Mouse (Mus musculus) heart, embryonic 11.5 days (tissue): Measurements from ENCODE around the gene Lhx8. TPM values are rescaled to one million over a fixed set of nuclear protein-coding genes. Genes with fewer than 3 reads are reported as not detected.

Source experiments
- ATAC-seq: fragments of 200-750 bp; cut with Nextera tagmentation; replicated peaks from 2 replicates; pipeline ENCODE4 v1.8.0; 2017; ENCODE audit warnings: moderate library complexity; ENCODE audit not compliant: insufficient number of reproducible peaks, low FRiP score, low TSS enrichment
- H3K27ac ChIP-seq: fragments of 300-500 bp; sonication (generic); 2 replicates; pipeline ENCODE4 v1.5.1; 2014; ENCODE audit warnings: mild to moderate bottlenecking, low read depth, low read length
- H3K27me3 ChIP-seq: fragments of 300-500 bp; sonication (generic); 2 replicates; pipeline ENCODE4 v1.6.1; 2014; ENCODE audit warnings: mild to moderate bottlenecking, low read length, mixed read lengths; ENCODE audit not compliant: control insufficient read depth, insufficient read depth
- H3K36me3 ChIP-seq: fragments of 300-500 bp; sonication (generic); 2 replicates; pipeline ENCODE4 v1.6.1; 2014; ENCODE audit warnings: mild to moderate bottlenecking, low read length, moderate library complexity, mixed read lengths; ENCODE audit not compliant: control insufficient read depth, insufficient read depth
- H3K4me1 ChIP-seq: fragments of 300-500 bp; sonication (generic); 2 replicates; pipeline ENCODE4 v1.6.1; 2014; ENCODE audit warnings: low read length; ENCODE audit not compliant: control insufficient read depth, insufficient read depth
- H3K4me2 ChIP-seq: fragments of 300-500 bp; sonication (generic); 2 replicates; pipeline ENCODE4 v1.6.1; 2014; ENCODE audit warnings: mild to moderate bottlenecking, moderate library complexity
- H3K4me3 ChIP-seq: fragments of 300-500 bp; sonication (generic); 2 replicates; pipeline ENCODE4 v1.5.1; 2014; ENCODE audit warnings: low read depth, low read length
- H3K9ac ChIP-seq: fragments of 300-500 bp; sonication (generic); 2 replicates; pipeline ENCODE4 v1.6.1; 2014; ENCODE audit warnings: mild to moderate bottlenecking, low read depth, low read length, moderate library complexity
- H3K9me3 ChIP-seq: fragments of 300-500 bp; sonication (generic); replicated peaks from 2 replicates; pipeline ENCODE4 v1.6.1; 2016; ENCODE audit warnings: low read length; ENCODE audit not compliant: control insufficient read depth
- WGBS: fragments of 180-500 bp; shearing (Covaris S2); extraction: QIAGEN DNeasy Blood & Tissue Kit; methylation state at CpG from one replicate; pipeline ENCODE4 v1.1.7; 2014; ENCODE audit not compliant: insufficient replicate concordance; 5-methylcytosine and 5-hydroxymethylcytosine counted together
- polyA plus RNA-seq: library from polyadenylated mRNA; unstranded; fragments of >200 nt; fragmentation: Nextera tagmentation; extraction: Ambion mirVana; gene quantifications from 2 replicates; pipeline ENCODE4 v1.2.1, GENCODE M21; 2014

Lhx8 gene
- polyA plus RNA-seq, 1 experiment from 2014 or later, result 0.27 TPM

DNA sequence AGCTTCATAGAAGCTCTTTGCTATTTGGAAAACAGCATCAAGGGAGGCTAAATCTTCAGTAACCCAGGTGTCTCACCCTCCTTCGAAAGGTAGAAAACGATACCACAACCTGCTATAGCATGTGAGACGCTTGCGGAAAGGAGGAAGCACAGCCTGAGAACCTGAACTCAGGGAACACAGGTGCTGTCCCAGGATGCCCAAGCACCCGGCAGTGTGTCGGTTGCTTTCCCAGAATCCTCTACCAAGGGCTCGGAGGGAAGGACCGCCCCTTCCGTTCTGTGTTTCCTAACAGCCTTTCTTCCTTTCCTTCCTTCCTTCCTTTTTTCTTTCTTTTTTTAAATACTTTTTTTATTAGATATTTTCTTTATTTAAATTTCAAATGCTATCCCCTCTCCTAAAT, 30.5 kb downstream of the Lhx8 start:
- Histone ChIP-seq H3K27ac (no peak overlapping the region), H3K9me3 (no peaks in the 10 kb centered on the region), H3K27me3 (no peaks in the 10 kb centered on the region), H3K36me3 (no peaks in the 10 kb centered on the region), H3K9ac (no peak overlapping the region), H3K4me3 (no peak overlapping the region), H3K4me1 (no peaks in the 10 kb centered on the region), H3K4me2 (no peak overlapping the region)
- ATAC-seq, result no peak
- 90% methylated on average over 9 of the region's 9 CpGs for WGBS

DNA sequence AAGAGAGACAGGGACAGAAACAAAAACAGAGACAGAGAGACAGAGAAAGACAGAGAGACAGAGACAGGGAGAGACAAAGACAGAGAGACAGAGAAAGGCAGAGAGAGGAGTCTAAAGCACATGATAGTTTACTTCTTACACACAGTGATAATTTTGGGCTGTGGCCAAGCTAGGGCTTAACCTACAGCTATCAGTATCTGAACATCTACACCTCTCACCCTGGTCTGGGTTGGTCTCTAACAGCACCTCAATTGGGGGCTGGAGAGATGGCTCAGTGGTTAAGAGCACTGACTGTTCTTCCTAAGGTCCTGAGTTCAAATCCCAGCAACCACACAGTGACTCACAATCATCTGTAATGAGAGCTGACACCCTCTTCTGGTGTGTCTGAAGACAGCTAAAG, 32.0 kb downstream of the Lhx8 start:
- Histone ChIP-seq H3K4me1 (no peaks in the 10 kb centered on the region), H3K4me3 (no peak overlapping the region), H3K27ac (no peak overlapping the region), H3K9me3 (no peaks in the 10 kb centered on the region), H3K27me3 (no peaks in the 10 kb centered on the region), H3K9ac (no peak overlapping the region), H3K4me2 (no peak overlapping the region), H3K36me3 (no peaks in the 10 kb centered on the region)
- no peak for ATAC-seq

GRCm38 (mm10) chr3:154297499-154297898, 33.0 kb downstream of the Lhx8 start:
- Histone ChIP-seq H3K9ac (no peak overlapping the region), H3K36me3 (no peaks in the 10 kb centered on the region), H3K9me3 (no peaks in the 10 kb centered on the region), H3K4me3 (no peak overlapping the region), H3K27ac (no peak overlapping the region), H3K4me2 (no peak overlapping the region), H3K4me1 (no peaks in the 10 kb centered on the region), H3K27me3 (no peaks in the 10 kb centered on the region)
- WGBS, result 22% methylated on average over 6 of the region's 6 CpGs
- no peak for ATAC-seq

DNA sequence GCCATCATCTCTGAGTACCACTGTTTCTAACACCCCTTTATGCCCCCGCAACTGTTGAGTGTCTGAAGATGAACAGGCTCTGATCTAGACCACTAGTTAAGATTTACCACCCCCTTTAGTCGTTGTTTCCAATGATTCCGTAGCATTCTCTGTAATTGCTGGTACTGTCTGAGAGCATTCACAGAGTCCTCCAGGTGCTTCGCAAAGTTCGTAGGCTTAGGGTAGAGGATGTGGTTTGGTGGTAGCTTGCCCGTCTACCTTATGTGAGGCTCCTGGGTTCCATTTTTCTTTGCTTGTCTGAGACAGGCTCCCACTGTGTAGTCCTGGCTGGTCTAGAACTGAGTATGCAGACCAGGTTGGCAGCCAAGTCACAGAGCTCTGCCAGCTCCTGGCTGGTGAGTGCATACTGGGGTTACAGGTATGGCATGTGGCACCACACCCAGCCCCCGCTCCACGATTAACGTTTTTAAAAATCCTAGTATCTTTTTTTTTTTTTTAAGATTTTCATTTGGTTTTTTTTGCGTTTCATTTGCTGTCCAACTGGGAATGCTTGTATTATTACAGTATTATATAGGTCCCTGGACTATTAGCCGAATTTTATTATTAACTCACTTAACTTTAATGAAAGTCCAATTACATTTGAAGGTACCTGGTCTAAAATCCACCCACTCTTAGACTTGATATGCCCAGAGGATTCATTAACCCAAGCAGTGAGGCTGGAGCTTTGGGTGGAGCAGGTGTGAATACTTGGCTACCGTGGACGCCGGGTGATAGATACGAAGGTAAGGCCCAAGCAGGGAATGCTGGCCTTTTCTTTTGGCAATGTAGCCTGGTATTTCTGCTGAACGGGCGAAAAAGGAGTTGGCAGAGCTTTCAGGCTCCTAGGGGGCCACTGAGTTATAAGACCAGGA, 35.3 kb downstream of the Lhx8 start:
- no peak overlapping the region for H3K4me2 ChIP-seq
- H3K36me3 ChIP-seq, result no peaks in the 10 kb centered on the region
- H3K9ac ChIP-seq, result no peak overlapping the region
- no peaks in the 10 kb centered on the region for H3K9me3 ChIP-seq
- no peak overlapping the region for H3K4me3 ChIP-seq
- no peaks in the 10 kb centered on the region for H3K4me1 ChIP-seq
- 89% methylated on average over 17 of the region's 17 CpGs for WGBS
- ATAC-seq, result no peak
- H3K27ac ChIP-seq, result no peak overlapping the region
- H3K27me3 ChIP-seq, result no peaks in the 10 kb centered on the region

GRCm38 (mm10) chr3:154293839-154294490, 36.5 kb downstream of the Lhx8 start:
- Histone ChIP-seq H3K9me3 (no peaks in the 10 kb centered on the region), H3K9ac (no peak overlapping the region), H3K27ac (no peak overlapping the region), H3K27me3 (no peaks in the 10 kb centered on the region), H3K4me3 (no peak overlapping the region), H3K36me3 (no peaks in the 10 kb centered on the region), H3K4me1 (no peaks in the 10 kb centered on the region), H3K4me2 (no peak overlapping the region)
- WGBS, result 67% methylated on average over 9 of the region's 9 CpGs
- no peak for ATAC-seq

- H3K36me3 ChIP-seq, result no peaks in the 10 kb centered on the region
- no peaks in the 10 kb centered on the region for H3K27me3 ChIP-seq
- H3K9me3 ChIP-seq, result no peaks in the 10 kb centered on the region
- WGBS, result 55% methylated on average over 5 of the region's 5 CpGs
- H3K4me3 ChIP-seq, result no peak overlapping the region
- ATAC-seq, result no peak
- no peak overlapping the region for H3K9ac ChIP-seq
- H3K27ac ChIP-seq, result no peak overlapping the region
- no peak overlapping the region for H3K4me2 ChIP-seq
- 0 out of 2 replicates have a peak, but pooled peaks cover 4% of the 10 kb centered on the region for H3K4me1 ChIP-seq
Measured at GRCm38 (mm10) chr3:154292126-154292525, 38.3 kb downstream of the Lhx8 start.

GRCm38 (mm10) chr3:154290351-154290750, 40.1 kb downstream of the Lhx8 start:
- no peak overlapping the region for H3K4me2 ChIP-seq
- no peak overlapping the region for H3K4me3 ChIP-seq
- H3K36me3 ChIP-seq, result no peaks in the 10 kb centered on the region
- no peak overlapping the region for H3K9ac ChIP-seq
- ATAC-seq, result no peak
- WGBS, result 73% methylated on average over 2 of the region's 2 CpGs
- H3K9me3 ChIP-seq, result no peaks in the 10 kb centered on the region
- H3K4me1 ChIP-seq, result 0 out of 2 replicates have a peak, but pooled peaks cover 4% of the 10 kb centered on the region
- no peaks in the 10 kb centered on the region for H3K27me3 ChIP-seq
- H3K27ac ChIP-seq, result no peak overlapping the region

DNA sequence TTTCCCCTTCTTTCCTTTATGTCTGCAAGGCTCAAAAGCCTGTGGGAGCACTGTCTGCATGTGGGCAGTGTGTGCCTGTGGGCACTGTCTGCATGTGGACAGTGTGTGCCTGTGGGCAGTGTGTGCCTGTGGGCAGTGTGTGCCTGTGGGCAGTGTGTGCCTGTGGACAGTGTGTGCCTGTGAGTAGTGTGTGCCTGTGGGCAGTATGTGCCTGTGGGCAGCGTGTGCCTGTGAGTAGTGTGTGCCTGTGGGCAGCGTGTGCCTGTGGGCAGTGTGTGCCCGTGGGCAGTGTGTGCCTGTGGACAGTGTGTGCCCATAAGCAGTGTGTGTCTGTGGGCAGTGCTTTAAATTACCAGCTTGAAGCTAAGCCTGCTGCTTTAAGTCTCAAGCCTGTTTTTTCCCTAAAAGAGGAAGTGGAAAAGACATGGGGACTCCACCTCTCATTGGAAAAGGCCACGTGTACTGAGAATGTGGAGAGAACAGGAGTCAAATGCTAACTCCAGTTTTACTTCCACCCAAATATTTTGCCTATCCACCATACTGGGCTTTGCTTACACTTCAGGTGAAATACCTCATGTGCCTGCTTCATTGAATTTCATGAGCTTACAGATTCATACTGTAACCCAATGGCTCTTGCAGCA, 41.9 kb downstream of the Lhx8 start:
- no peak for ATAC-seq
- Histone ChIP-seq H3K27me3 (no peaks in the 10 kb centered on the region), H3K36me3 (no peaks in the 10 kb centered on the region), H3K9me3 (no peaks in the 10 kb centered on the region), H3K9ac (no peak overlapping the region), H3K27ac (no peak overlapping the region), H3K4me1 (0 out of 2 replicates have a peak, but pooled peaks cover 4% of the 10 kb centered on the region), H3K4me3 (no peak overlapping the region), H3K4me2 (no peak overlapping the region)
- 73% methylated on average over 4 of the region's 4 CpGs for WGBS
